Mouse (Mus musculus) liver, adult 2 months (tissue): Measurements from ENCODE around the gene Thbs4.

Experiments used
- CTCF ChIP-seq: fragments of 200-500 bp; IDR thresholded peaks from 2 replicates; pipeline ENCODE4 v1.5.1; 2011; ENCODE audit warnings: low read depth, low read length, control low read depth
- POLR2A ChIP-seq: fragments of 200-500 bp; IDR thresholded peaks from 2 replicates; pipeline ENCODE4 v1.6.1; 2011; ENCODE audit warnings: low read length, control low read depth; ENCODE audit not compliant: insufficient read depth; ENCODE audit errors: extremely low read depth

DNA sequence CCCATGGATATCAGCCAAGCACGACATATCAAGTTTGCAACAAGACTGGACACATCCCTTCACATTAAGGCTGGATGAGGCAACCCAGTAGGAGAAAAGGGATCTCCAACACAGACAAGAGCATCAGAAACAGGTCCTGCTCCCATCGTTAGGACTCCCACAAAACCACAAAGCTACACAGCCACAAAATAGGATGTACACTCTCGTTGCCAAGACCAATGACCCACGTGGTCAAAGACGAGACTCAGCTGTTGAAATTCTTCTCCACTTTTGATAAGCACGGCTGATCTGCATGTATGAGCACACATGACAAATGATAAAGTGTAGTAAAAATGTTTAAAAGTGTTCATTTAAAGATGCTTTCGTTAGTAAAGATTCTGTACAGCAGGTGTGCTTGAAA is 16.0 kb downstream of the Thbs4 start:
- TF ChIP-seq CTCF = no peak
- TF ChIP-seq POLR2A = no peak
